Mouse (Mus musculus): ENCODE measurements around the gene Gm10638. TPM values are rescaled to one million over a fixed set of nuclear protein-coding genes. Genes with fewer than 3 reads are reported as not detected.

The Gm10638 gene
- polyA plus RNA-seq, 1 experiment, result 3.9 TPM

DNA sequence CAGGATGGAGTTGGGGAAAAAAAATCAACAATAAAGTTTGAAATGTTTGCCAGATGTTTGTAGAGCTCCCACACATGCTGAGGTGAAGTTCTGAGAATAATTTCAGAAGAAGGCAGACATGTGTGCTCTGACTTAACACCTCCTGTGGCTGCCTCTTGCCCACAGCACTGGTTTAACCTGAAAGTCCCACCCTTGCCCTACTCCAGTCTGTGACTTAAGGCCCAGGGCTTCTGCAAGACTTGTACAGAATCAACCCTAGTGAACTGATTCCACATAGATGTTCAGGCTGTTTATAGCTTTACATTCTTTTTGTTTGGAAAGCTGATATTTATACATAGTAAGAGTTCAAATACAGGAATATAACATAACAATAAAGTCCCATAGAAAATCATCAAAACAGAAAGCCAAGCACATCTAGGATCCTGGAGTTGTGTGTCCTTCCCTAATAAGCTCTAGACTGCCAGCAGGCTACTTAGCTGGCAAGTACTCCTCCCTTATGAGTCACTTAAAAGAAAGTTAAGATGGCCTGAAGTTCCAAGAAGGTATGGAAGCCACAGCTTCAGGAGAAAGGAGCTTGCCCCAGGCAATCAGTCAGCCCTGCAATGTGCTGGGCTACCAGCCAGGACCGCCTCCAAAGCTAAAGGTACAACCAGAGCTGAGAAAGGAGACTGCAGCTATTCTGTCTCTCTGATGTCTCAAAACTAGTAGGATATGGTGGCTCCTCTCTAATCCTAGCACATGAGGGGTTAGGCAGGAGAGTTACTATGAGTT, 24.6 kb downstream of the Gm10638 start:
- TF ChIP-seq CTCF (IDR thresholded peaks at IDR 0.05; ENCODE audit: insufficient read depth, low read length), result no peak
- no peak for TF ChIP-seq POLR2A (IDR thresholded peaks at IDR 0.05; ENCODE audit: borderline replicate concordance, extremely low read depth, low read depth, low read length)
- WGBS, result 77% methylated on average over 1 of the region's 1 CpGs
- H3K4me3 ChIP-seq (replicated peaks; ENCODE audit: extremely low read depth, low read depth, low read length), result no peak overlapping the region
- H3K4me1 ChIP-seq (ENCODE audit: control insufficient read depth, insufficient read depth, low read length), result 0 out of 2 replicates have a peak, but pooled peaks cover 3% of the 10 kb centered on the region
- DNase-seq, result no peak

DNA sequence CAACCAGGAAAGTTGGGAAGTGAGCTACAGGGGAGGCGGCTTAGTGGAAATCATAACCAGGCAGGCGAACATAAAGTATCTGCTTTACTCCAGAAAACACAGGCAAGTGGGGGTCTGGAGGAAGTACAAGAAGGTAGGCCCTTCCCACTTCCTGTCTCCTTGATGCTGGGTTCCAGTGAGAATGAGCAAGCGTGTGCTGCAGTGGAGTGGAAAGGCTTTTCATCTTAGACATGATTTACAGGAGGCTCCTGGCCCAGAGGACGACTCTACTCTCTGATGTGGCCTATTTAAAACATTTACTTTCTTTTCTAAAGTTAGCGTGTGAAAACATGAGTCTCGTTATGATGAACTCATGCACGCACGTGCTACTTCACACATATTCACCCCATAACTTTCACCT, 33.7 kb downstream of the Gm10638 start:
- DNase-seq, result no peak
- Histone ChIP-seq H3K4me1 (ENCODE audit: control insufficient read depth, insufficient read depth, low read length) (peaks cover 4% of the 10 kb centered on the region; the same call in 1 of the 2 replicates), H3K4me3 (replicated peaks; ENCODE audit: extremely low read depth, low read depth, low read length) (no peak overlapping the region)
- TF ChIP-seq POLR2A (IDR thresholded peaks at IDR 0.05; ENCODE audit: borderline replicate concordance, extremely low read depth, low read depth, low read length), result no peak
- no peak for TF ChIP-seq CTCF (IDR thresholded peaks at IDR 0.05; ENCODE audit: insufficient read depth, low read length)
- WGBS, result 63% methylated on average over 8 of the region's 8 CpGs

DNA sequence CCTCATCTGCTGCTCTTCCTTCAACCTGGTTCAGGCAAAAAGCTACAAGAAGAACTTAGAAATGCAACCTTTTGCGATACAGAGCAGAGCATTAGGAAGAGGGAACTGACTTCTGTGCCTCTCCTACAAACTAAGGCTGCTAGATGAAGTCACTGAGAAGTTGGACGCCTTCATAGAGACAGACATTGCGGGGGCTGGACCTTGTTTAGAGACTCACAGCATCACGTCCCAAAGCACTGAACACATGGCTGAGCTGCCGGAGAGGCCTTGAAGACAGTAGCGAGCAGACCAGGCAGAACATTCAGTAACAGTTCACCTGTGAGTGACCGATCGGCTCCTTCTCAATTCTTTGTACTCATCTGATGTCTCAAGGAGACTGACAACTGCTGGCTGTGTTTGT, 35.6 kb downstream of the Gm10638 start:
- no peak for DNase-seq
- WGBS, result 91% methylated on average over 8 of the region's 8 CpGs
- TF ChIP-seq CTCF (IDR thresholded peaks at IDR 0.05; ENCODE audit: insufficient read depth, low read length), result no peak
- TF ChIP-seq POLR2A (IDR thresholded peaks at IDR 0.05; ENCODE audit: borderline replicate concordance, extremely low read depth, low read depth, low read length), result no peak
- peaks cover 4% of the 10 kb centered on the region; the same call in 1 of the 2 replicates for H3K4me1 ChIP-seq (ENCODE audit: control insufficient read depth, insufficient read depth, low read length)
- H3K4me3 ChIP-seq (replicated peaks; ENCODE audit: extremely low read depth, low read depth, low read length), result no peak overlapping the region

DNA sequence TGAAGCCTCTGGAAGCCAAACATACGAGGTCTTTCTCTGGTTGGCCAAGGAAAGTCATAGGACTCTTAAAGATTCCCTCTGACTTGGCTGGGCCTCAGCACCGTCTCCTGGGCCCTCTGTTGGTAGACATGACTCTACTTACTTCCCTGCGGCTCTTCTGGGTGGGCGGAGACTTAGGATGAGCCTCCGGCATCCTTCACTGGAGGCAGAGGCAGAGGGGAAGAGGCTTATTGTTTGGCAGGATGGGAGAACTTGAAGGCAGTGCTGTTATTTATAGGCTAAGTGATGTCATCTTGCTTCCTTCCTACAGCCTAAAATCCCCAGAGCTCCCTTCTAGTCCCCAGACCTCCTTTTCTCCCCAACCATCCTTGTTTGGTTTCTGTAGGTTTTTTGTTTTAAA, 41.0 kb downstream of the Gm10638 start:
- Histone ChIP-seq H3K4me3 (replicated peaks; ENCODE audit: extremely low read depth, low read depth, low read length) (no peak overlapping the region), H3K4me1 (ENCODE audit: control insufficient read depth, insufficient read depth, low read length) (peaks cover 8% of the 10 kb centered on the region)
- DNase-seq, result no peak
- no peak for TF ChIP-seq CTCF (IDR thresholded peaks at IDR 0.05; ENCODE audit: insufficient read depth, low read length)
- TF ChIP-seq POLR2A (IDR thresholded peaks at IDR 0.05; ENCODE audit: borderline replicate concordance, extremely low read depth, low read depth, low read length), result no peak
- WGBS, result 46% methylated on average over 5 of the region's 5 CpGs

DNA sequence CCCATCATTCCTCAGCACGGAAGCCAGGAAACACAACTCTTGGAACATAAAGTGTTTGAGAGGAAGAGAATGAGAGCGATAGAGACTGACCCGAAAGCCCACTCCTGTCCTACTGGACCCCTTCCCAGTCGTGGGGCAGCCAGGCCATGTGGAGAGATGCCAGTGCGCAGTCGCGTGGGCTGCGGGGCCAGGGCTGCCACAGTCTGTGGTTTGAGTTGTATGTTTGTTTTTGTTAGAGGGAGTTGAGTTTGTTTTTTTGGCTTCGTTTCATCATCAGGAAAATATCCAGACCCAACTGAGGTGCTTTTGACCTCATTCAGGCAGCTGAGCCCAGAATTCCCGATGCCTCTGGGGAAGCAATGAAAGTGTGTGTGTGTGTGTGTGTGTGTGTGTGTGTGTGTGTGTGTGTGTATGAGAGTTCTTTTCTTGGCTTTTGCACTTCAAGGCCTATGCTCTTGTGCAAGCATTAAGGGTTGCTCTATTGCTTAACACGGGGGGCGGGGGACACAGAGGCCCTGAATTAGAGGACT, 42.5 kb downstream of the Gm10638 start:
- Histone ChIP-seq H3K4me3 (replicated peaks; ENCODE audit: extremely low read depth, low read depth, low read length) (peak overlapping the region; percentile 6), H3K4me1 (ENCODE audit: control insufficient read depth, insufficient read depth, low read length) (peaks cover 8% of the 10 kb centered on the region)
- WGBS, result 26% methylated on average over 12 of the region's 12 CpGs
- peak; percentile 29 for DNase-seq
- TF ChIP-seq CTCF (IDR thresholded peaks at IDR 0.05; ENCODE audit: insufficient read depth, low read length), result no peak
- TF ChIP-seq POLR2A (IDR thresholded peaks at IDR 0.05; ENCODE audit: borderline replicate concordance, extremely low read depth, low read depth, low read length), result no peak

DNA sequence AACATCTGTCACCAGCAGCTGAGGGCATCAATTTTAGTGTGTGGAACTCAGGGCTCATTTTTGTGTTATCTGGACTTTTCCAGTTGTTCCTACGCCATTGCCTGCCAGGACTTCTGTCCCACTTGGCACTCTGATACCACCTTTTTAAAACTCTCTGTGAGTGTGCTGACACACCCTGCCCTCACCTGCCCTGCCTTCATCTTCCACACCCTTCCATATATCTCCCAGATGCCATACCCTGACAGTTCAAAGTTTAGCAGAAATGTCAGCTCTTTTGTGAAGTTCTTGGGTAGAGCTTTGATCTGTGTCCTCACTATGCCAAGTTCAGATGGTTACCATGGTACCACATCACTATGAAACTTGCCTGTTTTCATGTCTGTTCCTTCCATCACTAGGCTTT, 44.1 kb downstream of the Gm10638 start:
- no peak overlapping the region for H3K4me3 ChIP-seq (replicated peaks; ENCODE audit: extremely low read depth, low read depth, low read length)
- TF ChIP-seq POLR2A (IDR thresholded peaks at IDR 0.05; ENCODE audit: borderline replicate concordance, extremely low read depth, low read depth, low read length), result no peak
- no peak for TF ChIP-seq CTCF (IDR thresholded peaks at IDR 0.05; ENCODE audit: insufficient read depth, low read length)
- no peak for DNase-seq
- peaks cover 6% of the 10 kb centered on the region for H3K4me1 ChIP-seq (ENCODE audit: control insufficient read depth, insufficient read depth, low read length)
- 71% methylated on average over 1 of the region's 1 CpGs for WGBS

DNA sequence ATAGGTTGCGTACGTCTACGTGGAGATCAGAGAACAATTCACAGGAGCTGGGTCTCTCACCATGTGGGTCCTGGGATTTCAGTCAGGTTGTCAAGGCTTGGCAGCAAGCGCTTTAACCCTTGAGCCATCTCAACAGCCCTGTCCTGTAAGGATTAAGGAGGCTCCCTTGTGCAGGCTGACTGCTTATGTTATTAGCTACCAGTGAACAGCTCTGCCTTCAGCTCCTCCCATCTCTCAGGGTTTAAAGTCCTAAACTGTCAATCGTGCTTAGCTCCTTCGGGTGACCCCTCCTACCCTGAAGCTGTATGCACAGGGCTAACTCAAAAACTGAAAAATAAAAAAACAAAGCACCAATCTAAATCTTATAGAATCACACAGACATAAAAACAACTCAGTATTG, 46.0 kb downstream of the Gm10638 start:
- peaks cover 6% of the 10 kb centered on the region for H3K4me1 ChIP-seq (ENCODE audit: control insufficient read depth, insufficient read depth, low read length)
- no peak for DNase-seq
- WGBS, result 87% methylated on average over 6 of the region's 6 CpGs
- TF ChIP-seq CTCF (IDR thresholded peaks at IDR 0.05; ENCODE audit: insufficient read depth, low read length) (no peak), POLR2A (IDR thresholded peaks at IDR 0.05; ENCODE audit: borderline replicate concordance, extremely low read depth, low read depth, low read length) (no peak)
- no peak overlapping the region for H3K4me3 ChIP-seq (replicated peaks; ENCODE audit: extremely low read depth, low read depth, low read length)

DNA sequence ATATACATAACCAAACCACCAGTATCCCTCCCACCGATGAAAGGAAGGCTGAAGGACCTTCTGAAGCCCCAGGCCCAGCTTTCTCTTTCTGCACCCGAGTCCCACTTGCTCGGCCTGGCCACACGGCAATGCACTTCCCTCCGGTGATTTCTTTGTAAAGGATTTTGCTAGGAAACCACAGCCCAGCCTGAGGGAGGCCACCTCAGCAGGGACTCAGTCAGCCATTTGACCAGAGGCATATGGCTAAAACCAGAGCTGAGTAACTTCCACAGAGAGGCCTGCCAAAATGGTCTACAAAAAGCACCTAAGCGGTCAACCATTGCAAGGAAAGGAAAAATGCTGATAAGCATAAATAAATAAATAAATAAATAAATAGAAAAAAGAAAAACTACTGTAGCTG, 49.2 kb downstream of the Gm10638 start:
- H3K4me1 ChIP-seq (ENCODE audit: control insufficient read depth, insufficient read depth, low read length), result no peaks in the 10 kb centered on the region
- no peak overlapping the region for H3K4me3 ChIP-seq (replicated peaks; ENCODE audit: extremely low read depth, low read depth, low read length)
- no peak for DNase-seq
- TF ChIP-seq CTCF (IDR thresholded peaks at IDR 0.05; ENCODE audit: insufficient read depth, low read length) (no peak), POLR2A (IDR thresholded peaks at IDR 0.05; ENCODE audit: borderline replicate concordance, extremely low read depth, low read depth, low read length) (no peak)
- 62% methylated on average over 6 of the region's 6 CpGs for WGBS

Other genes with a start within 250 kb of the Gm10638 start
- 0.03 and 0.12 TPM in 2 replicates for gene Abcc12, start 165.0 kb upstream of the Gm10638 start, polyA plus RNA-seq (2012; rRNA removed)
- 56.4 and 61.4 TPM in 2 replicates for gene Lonp2, start 121.7 kb upstream of the Gm10638 start, polyA plus RNA-seq (2012; rRNA removed)
- 21.3 and 27.5 TPM in 2 replicates for gene Siah1a, start 235 bp downstream of the Gm10638 start, polyA plus RNA-seq (2012; rRNA removed)
- 13.5 and 18.9 TPM in 2 replicates for gene N4bp1, start 139.6 kb downstream of the Gm10638 start, polyA plus RNA-seq (2012; rRNA removed)